Mouse (Mus musculus): Measurements from ENCODE around the gene Ccdc162.

The Ccdc162 gene

GRCm38 (mm10) chr10:41649186-41649585 is 67.2 kb downstream of the Ccdc162 start:
- Histone ChIP-seq H3K9me3 (ENCODE audit: low read length) (peaks cover 12% of the 10 kb centered on the region), H3K27me3 (ENCODE audit: insufficient read depth, low read length) (no peaks in the 10 kb centered on the region), H3K4me1 (replicated peaks; ENCODE audit: low read depth, low read length) (no peaks in the 10 kb centered on the region), H3K4me3 (replicated peaks; ENCODE audit: low read length) (no peak overlapping the region), H3K36me3 (ENCODE audit: insufficient read depth, low read length) (no peaks in the 10 kb centered on the region)
- no peak for TF ChIP-seq POU5F1 (IDR thresholded peaks at IDR 0.05; ENCODE audit: borderline replicate concordance, low read length)
- no peak for TF ChIP-seq NANOG (IDR thresholded peaks at IDR 0.05; ENCODE audit: borderline replicate concordance, low read length)
- no peak for TF ChIP-seq CTCF (conservative IDR thresholded peaks at IDR 0.05; ENCODE audit: low read length)

DNA sequence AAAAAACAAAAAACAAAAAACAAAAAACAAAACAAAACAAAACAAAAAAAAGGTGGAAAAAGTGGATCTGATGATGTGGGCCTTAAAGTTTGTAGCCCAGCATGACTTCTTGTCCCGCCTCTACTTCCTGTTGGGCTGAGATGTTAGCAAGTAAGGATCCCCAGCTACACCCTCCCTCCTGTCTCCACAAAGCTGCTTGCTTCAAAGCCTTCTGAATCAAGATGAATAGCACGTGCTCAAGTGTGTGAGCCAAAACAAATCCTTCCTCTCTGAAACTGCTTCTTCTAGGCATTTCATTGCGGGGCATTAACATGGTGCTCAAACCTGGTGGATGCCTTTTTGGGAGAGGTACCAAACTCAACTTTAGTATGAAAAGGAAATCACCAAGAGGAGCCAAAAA is 77.7 kb downstream of the Ccdc162 start:
- no peak for TF ChIP-seq POU5F1 (IDR thresholded peaks at IDR 0.05; ENCODE audit: borderline replicate concordance, low read length)
- no peak for TF ChIP-seq NANOG (IDR thresholded peaks at IDR 0.05; ENCODE audit: borderline replicate concordance, low read length)
- no peak for TF ChIP-seq CTCF (conservative IDR thresholded peaks at IDR 0.05; ENCODE audit: low read length)
- H3K27me3 ChIP-seq (ENCODE audit: insufficient read depth, low read length): no peaks in the 10 kb centered on the region
- H3K4me1 ChIP-seq (replicated peaks; ENCODE audit: low read depth, low read length): no peaks in the 10 kb centered on the region
- H3K9me3 ChIP-seq (ENCODE audit: low read length): no peaks in the 10 kb centered on the region
- no peak overlapping the region for H3K4me3 ChIP-seq (replicated peaks; ENCODE audit: low read length)
- H3K36me3 ChIP-seq (ENCODE audit: insufficient read depth, low read length): no peaks in the 10 kb centered on the region

GRCm38 (mm10) chr10:41635276-41636033 is 81.0 kb downstream of the Ccdc162 start:
- no peaks in the 10 kb centered on the region for H3K4me1 ChIP-seq (replicated peaks; ENCODE audit: low read depth, low read length)

GRCm38 (mm10) chr10:41633801-41634200 is 82.6 kb downstream of the Ccdc162 start:
- no peaks in the 10 kb centered on the region; the same call in 1 of the 2 replicates for H3K27me3 ChIP-seq (ENCODE audit: insufficient read depth, low read length)
- peaks cover 2% of the 10 kb centered on the region; the same call in 1 of the 2 replicates for H3K4me1 ChIP-seq (replicated peaks; ENCODE audit: low read depth, low read length)
- TF ChIP-seq NANOG (IDR thresholded peaks at IDR 0.05; ENCODE audit: borderline replicate concordance, low read length): no peak
- TF ChIP-seq CTCF (conservative IDR thresholded peaks at IDR 0.05; ENCODE audit: low read length): no peak
- no peak for TF ChIP-seq POU5F1 (IDR thresholded peaks at IDR 0.05; ENCODE audit: borderline replicate concordance, low read length)
- no peaks in the 10 kb centered on the region for H3K36me3 ChIP-seq (ENCODE audit: insufficient read depth, low read length)
- H3K4me3 ChIP-seq (replicated peaks; ENCODE audit: low read length): no peak overlapping the region
- H3K9me3 ChIP-seq (ENCODE audit: low read length): no peaks in the 10 kb centered on the region

More at GRCm38 (mm10) chr10:41635276-41636033, 81.0 kb downstream of the Ccdc162 start:
- no peak for TF ChIP-seq NANOG (IDR thresholded peaks at IDR 0.05; ENCODE audit: borderline replicate concordance, low read length)
- TF ChIP-seq CTCF (conservative IDR thresholded peaks at IDR 0.05; ENCODE audit: low read length): no peak
- no peak for TF ChIP-seq POU5F1 (IDR thresholded peaks at IDR 0.05; ENCODE audit: borderline replicate concordance, low read length)
- no peaks in the 10 kb centered on the region for H3K9me3 ChIP-seq (ENCODE audit: low read length)
- H3K36me3 ChIP-seq (ENCODE audit: insufficient read depth, low read length): no peaks in the 10 kb centered on the region
- no peak overlapping the region for H3K4me3 ChIP-seq (replicated peaks; ENCODE audit: low read length)
- H3K27me3 ChIP-seq (ENCODE audit: insufficient read depth, low read length): no peaks in the 10 kb centered on the region

DNA sequence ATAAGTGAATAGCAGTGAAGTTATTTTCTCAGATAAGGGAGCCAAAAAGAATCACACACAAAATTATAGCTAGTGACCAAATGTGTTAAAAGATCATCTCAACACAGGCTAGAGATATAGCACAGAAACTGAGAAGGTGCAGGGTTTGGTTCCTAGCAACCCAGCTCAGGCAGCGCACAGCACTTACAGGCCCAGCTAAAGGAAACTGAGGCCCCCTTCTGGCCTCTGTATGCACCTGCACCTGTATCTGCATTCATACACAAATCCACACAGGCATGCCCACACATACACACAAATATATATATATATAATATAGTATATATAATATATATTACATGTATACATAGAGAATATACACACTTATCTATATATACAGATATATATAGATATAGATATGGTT is 84.4 kb downstream of the Ccdc162 start:
- peaks cover 13% of the 10 kb centered on the region for H3K4me1 ChIP-seq (replicated peaks; ENCODE audit: low read depth, low read length)
- no peaks in the 10 kb centered on the region for H3K36me3 ChIP-seq (ENCODE audit: insufficient read depth, low read length)
- no peaks in the 10 kb centered on the region for H3K9me3 ChIP-seq (ENCODE audit: low read length)
- no peak overlapping the region for H3K4me3 ChIP-seq (replicated peaks; ENCODE audit: low read length)
- H3K27me3 ChIP-seq (ENCODE audit: insufficient read depth, low read length): no peaks in the 10 kb centered on the region; the same call in 1 of the 2 replicates
- TF ChIP-seq CTCF (conservative IDR thresholded peaks at IDR 0.05; ENCODE audit: low read length): peak; percentile 35
- TF ChIP-seq NANOG (IDR thresholded peaks at IDR 0.05; ENCODE audit: borderline replicate concordance, low read length): no peak
- no peak for TF ChIP-seq POU5F1 (IDR thresholded peaks at IDR 0.05; ENCODE audit: borderline replicate concordance, low read length)

GRCm38 (mm10) chr10:41626996-41627395 is 89.4 kb downstream of the Ccdc162 start:
- no peak overlapping the region for H3K4me3 ChIP-seq (replicated peaks; ENCODE audit: low read length)
- TF ChIP-seq NANOG (IDR thresholded peaks at IDR 0.05; ENCODE audit: borderline replicate concordance, low read length): no peak
- no peak for TF ChIP-seq POU5F1 (IDR thresholded peaks at IDR 0.05; ENCODE audit: borderline replicate concordance, low read length)
- no peak for TF ChIP-seq CTCF (conservative IDR thresholded peaks at IDR 0.05; ENCODE audit: low read length)
- H3K9me3 ChIP-seq (ENCODE audit: low read length): peaks cover 10% of the 10 kb centered on the region
- H3K4me1 ChIP-seq (replicated peaks; ENCODE audit: low read depth, low read length): peaks cover 22% of the 10 kb centered on the region
- no peaks in the 10 kb centered on the region; the same call in 1 of the 2 replicates for H3K27me3 ChIP-seq (ENCODE audit: insufficient read depth, low read length)
- H3K36me3 ChIP-seq (ENCODE audit: insufficient read depth, low read length): no peaks in the 10 kb centered on the region

DNA sequence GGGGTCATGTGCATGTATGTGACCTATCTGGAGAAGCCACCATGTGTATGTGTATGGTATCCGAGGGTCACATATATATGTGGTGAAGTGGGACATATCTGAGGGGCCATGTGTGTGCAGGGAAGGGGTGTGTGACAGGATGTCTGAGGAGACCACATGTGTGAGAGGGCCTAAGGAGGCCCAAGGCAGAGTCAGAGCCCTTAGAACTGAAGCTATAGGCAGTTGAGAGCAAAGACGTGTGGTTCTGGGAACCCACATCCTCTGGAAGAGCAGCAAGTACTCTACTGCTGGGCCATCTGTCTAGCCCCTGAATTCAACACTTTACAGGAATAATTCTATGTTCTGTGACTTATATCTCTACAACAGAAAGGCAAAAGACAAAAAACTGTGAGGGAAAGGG is 96.4 kb downstream of the Ccdc162 start:
- H3K4me3 ChIP-seq (replicated peaks; ENCODE audit: low read length): no peak overlapping the region
- no peaks in the 10 kb centered on the region for H3K27me3 ChIP-seq (ENCODE audit: insufficient read depth, low read length)
- peaks cover 8% of the 10 kb centered on the region for H3K4me1 ChIP-seq (replicated peaks; ENCODE audit: low read depth, low read length)
- H3K9me3 ChIP-seq (ENCODE audit: low read length): peaks cover 6% of the 10 kb centered on the region
- no peaks in the 10 kb centered on the region for H3K36me3 ChIP-seq (ENCODE audit: insufficient read depth, low read length)
- TF ChIP-seq POU5F1 (IDR thresholded peaks at IDR 0.05; ENCODE audit: borderline replicate concordance, low read length): no peak
- TF ChIP-seq NANOG (IDR thresholded peaks at IDR 0.05; ENCODE audit: borderline replicate concordance, low read length): no peak
- no peak for TF ChIP-seq CTCF (conservative IDR thresholded peaks at IDR 0.05; ENCODE audit: low read length)

- H3K4me3 ChIP-seq (replicated peaks; ENCODE audit: low read length): no peak overlapping the region
- H3K27me3 ChIP-seq (ENCODE audit: insufficient read depth, low read length): no peaks in the 10 kb centered on the region
- no peaks in the 10 kb centered on the region for H3K36me3 ChIP-seq (ENCODE audit: insufficient read depth, low read length)
- H3K9me3 ChIP-seq (ENCODE audit: low read length): no peaks in the 10 kb centered on the region
- peaks cover 42% of the 10 kb centered on the region for H3K4me1 ChIP-seq (replicated peaks; ENCODE audit: low read depth, low read length)
- TF ChIP-seq POU5F1 (IDR thresholded peaks at IDR 0.05; ENCODE audit: borderline replicate concordance, low read length) (no peak), CTCF (conservative IDR thresholded peaks at IDR 0.05; ENCODE audit: low read length) (no peak), NANOG (IDR thresholded peaks at IDR 0.05; ENCODE audit: borderline replicate concordance, low read length) (no peak)
Measured at GRCm38 (mm10) chr10:41615487-41615886, 100.9 kb downstream of the Ccdc162 start.
